Mouse (Mus musculus) C2C12 (cell line): Measurements from ENCODE around the gene Pemt.

Experiments used
- CEBPB ChIP-seq: IDR thresholded peaks from one replicate; pipeline ENCODE4 v1.6.1; 2011; ENCODE audit warnings: low read depth, mild to moderate bottlenecking, control low read depth, moderate library complexity
- CTCF ChIP-seq: IDR thresholded peaks from one replicate; pipeline ENCODE4 v1.5.1; 2011; ENCODE audit not compliant: control insufficient read depth, insufficient read depth, insufficient read length
- FOSL1 ChIP-seq: IDR thresholded peaks from one replicate; pipeline ENCODE4 v1.8.0; 2011; ENCODE audit warnings: mild to moderate bottlenecking, low read length; ENCODE audit not compliant: poor library complexity, insufficient read depth, severe bottlenecking
- MAX ChIP-seq: IDR thresholded peaks from one replicate; pipeline ENCODE4 v1.6.1; 2011; ENCODE audit warnings: mild to moderate bottlenecking, control low read depth
- MYOD1 ChIP-seq: IDR thresholded peaks from one replicate; pipeline ENCODE4 v1.6.1; 2011; ENCODE audit warnings: low read depth; ENCODE audit not compliant: control insufficient read depth, insufficient read length
- USF1 ChIP-seq: IDR thresholded peaks from one replicate; pipeline ENCODE4 v1.6.1; 2011; ENCODE audit warnings: low read depth, mild to moderate bottlenecking, control low read depth, moderate library complexity

- no peak for TF ChIP-seq USF1
- TF ChIP-seq CTCF = no peak
- no peak for TF ChIP-seq MAX
- no peak for TF ChIP-seq FOSL1
- TF ChIP-seq CEBPB = no peak
- no peak for TF ChIP-seq MYOD1
These were observed 113.5 kb downstream of the Pemt start for GRCm38 (mm10) chr11:59932560-59933337.
